Mouse (Mus musculus) thymus, adult 18-20 months (tissue): Measurements from ENCODE around the gene Zfp709.
"Not testable (repeated sequence)": the region's sequence is repeated elsewhere in the genome, so short reads cannot be mapped to it uniquely, and the experiment has no call there.

Experiments
- DNase-seq, 2 experiments: peaks; one replicate each; pipeline ENCODE4 v3.0.0; 2022; ENCODE audit warnings: mixed read lengths in 2 of 2

Zfp709 gene

GRCm38 (mm10) chr8:71926551-71926950 is 44.7 kb downstream of the Zfp709 start:
- no peak for DNase-seq

DNA sequence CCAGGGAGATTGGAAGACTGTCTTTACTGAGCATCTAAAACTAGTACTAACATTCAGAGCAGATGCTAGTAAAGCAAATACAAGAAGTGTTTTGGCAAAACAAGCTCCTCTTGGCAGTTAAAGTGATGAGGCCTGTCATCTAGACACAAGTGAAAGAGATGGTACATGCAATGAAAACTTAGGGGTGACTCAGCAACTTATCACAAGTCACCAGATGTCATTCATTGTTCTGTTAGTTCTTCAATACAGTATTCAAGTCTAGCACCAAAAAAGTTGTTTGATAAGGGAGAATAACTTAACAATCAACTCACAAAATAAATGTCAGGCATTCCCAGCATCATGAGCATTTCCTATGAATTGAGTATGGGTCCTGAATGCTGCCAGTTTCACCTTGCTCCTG is 46.0 kb downstream of the Zfp709 start:
- DNase-seq = no peak

GRCm38 (mm10) chr8:71938037-71938436 is 56.2 kb downstream of the Zfp709 start:
- DNase-seq = not testable (repeated sequence)

GRCm38 (mm10) chr8:71940293-71941208 is 58.7 kb downstream of the Zfp709 start:
- DNase-seq = no peak

GRCm38 (mm10) chr8:71941776-71942175 is 60.0 kb downstream of the Zfp709 start:
- DNase-seq = no peak
